In genomic region chr7:142659767-142660650, GRCm38 (mm10) we compare ENCODE assay signal across 9 mouse cellular contexts. TPM values are rescaled to one million over a fixed set of nuclear protein-coding genes. Genes with fewer than 3 reads are reported as not detected.
DNase-seq lines count a peak whose midpoint lies in the region; ATAC-seq and TF ChIP-seq lines count a peak whose summit lies in the region.
"Had no signal": no experiment of that assay in that cellular context is flagged by ENCODE, and none has a peak within 500 bp of the region (broad histone marks: within the 10 kb centered on the region; RNA-seq: fewer than 3 reads in every experiment).

No protein-coding gene starts in this region.

- under 1% methylated on average over 39 of the region's 43 CpGs for WGBS in lung, postnatal 0 days
- WGBS in forebrain, embryonic 12.5 days = under 1% methylated on average over 40 of the region's 43 CpGs
- WGBS in limb, embryonic 15.5 days = 1% methylated on average over 43 of the region's 43 CpGs
- WGBS in stomach, postnatal 0 days = under 1% methylated on average over 42 of the region's 43 CpGs

- H3K4me3 ChIP-seq in lung, postnatal 0 days (ENCODE audit: low read depth, low read length) = peak overlapping the region; percentile 54
- H3K4me3 ChIP-seq in forebrain, embryonic 12.5 days (replicated peaks) = peak overlapping the region; percentile 44
- H3K4me3 ChIP-seq in limb, embryonic 15.5 days = peak overlapping the region; percentile 58
- H3K4me3 ChIP-seq in stomach, postnatal 0 days (ENCODE audit: low read depth, low read length) = peak overlapping the region; percentile 56

- H3K9me3 ChIP-seq in lung, postnatal 0 days (ENCODE audit: low read length) = no peaks in the 10 kb centered on the region
- H3K9me3 ChIP-seq in forebrain, embryonic 12.5 days = no peaks in the 10 kb centered on the region
- no peaks in the 10 kb centered on the region for H3K9me3 ChIP-seq in limb, embryonic 15.5 days
- no peaks in the 10 kb centered on the region for H3K9me3 ChIP-seq in stomach, postnatal 0 days (ENCODE audit: control insufficient read depth, low read length)

- no peak overlapping the region for H3K9ac ChIP-seq in lung, postnatal 0 days (replicated peaks; ENCODE audit: low read depth)
- H3K9ac ChIP-seq in forebrain, embryonic 12.5 days = peak overlapping the region; percentile 48; the same call in 1 of the 2 replicates
- H3K9ac ChIP-seq in limb, embryonic 15.5 days = peak overlapping the region; percentile 42
- peak overlapping the region; percentile 72 for H3K9ac ChIP-seq in stomach, postnatal 0 days (ENCODE audit: low read length)

- peaks cover 75% of the 10 kb centered on the region for H3K27me3 ChIP-seq in lung, postnatal 0 days (replicated peaks; ENCODE audit: insufficient read depth, low read length)
- peaks cover 96% of the 10 kb centered on the region for H3K27me3 ChIP-seq in forebrain, embryonic 12.5 days
- H3K27me3 ChIP-seq in limb, embryonic 15.5 days = peaks cover 87% of the 10 kb centered on the region
- peaks cover 10% of the 10 kb centered on the region for H3K27me3 ChIP-seq in stomach, postnatal 0 days (ENCODE audit: control insufficient read depth, insufficient read depth, low read length)

- no peak for TF ChIP-seq EP300 in lung, postnatal 0 days (IDR thresholded peaks at IDR 0.05)
- TF ChIP-seq EP300 in stomach, postnatal 0 days (optimal IDR thresholded peaks at IDR 0.05) = no peak

- H3K36me3 ChIP-seq in lung, postnatal 0 days (ENCODE audit: insufficient read depth, low read length) = no peaks in the 10 kb centered on the region
- H3K36me3 ChIP-seq in forebrain, embryonic 12.5 days (replicated peaks) = no peaks in the 10 kb centered on the region
- no peaks in the 10 kb centered on the region for H3K36me3 ChIP-seq in limb, embryonic 15.5 days
- no peaks in the 10 kb centered on the region for H3K36me3 ChIP-seq in stomach, postnatal 0 days (ENCODE audit: control insufficient read depth, insufficient read depth, low read length)

- DNase-seq in lung, postnatal 0 days (ENCODE audit: low spot score) = no peak
- no peak for DNase-seq in lung, postnatal 4 days
- peak; percentile 37 for DNase-seq in stomach, postnatal 0 days (ENCODE audit: low spot score)
- DNase-seq in adrenal gland, adult (ENCODE audit: inconsistent age in 2 of 2, low spot score in 1 of 2) = no peak

- H3K4me1 ChIP-seq in lung, postnatal 0 days (ENCODE audit: insufficient read depth, low read depth, low read length) = no peaks in the 10 kb centered on the region; the same call in 1 of the 2 replicates
- H3K4me1 ChIP-seq in forebrain, embryonic 12.5 days = peaks cover 40% of the 10 kb centered on the region
- H3K4me1 ChIP-seq in limb, embryonic 15.5 days = peaks cover 52% of the 10 kb centered on the region
- H3K4me1 ChIP-seq in stomach, postnatal 0 days (replicated peaks; ENCODE audit: control insufficient read depth, insufficient read depth) = no peaks in the 10 kb centered on the region

- no peak overlapping the region for H3K27ac ChIP-seq in lung, postnatal 0 days (ENCODE audit: low read length)
- no peak overlapping the region for H3K27ac ChIP-seq in forebrain, embryonic 12.5 days
- peak overlapping the region; percentile 96 for H3K27ac ChIP-seq in limb, embryonic 15.5 days
- H3K27ac ChIP-seq in stomach, postnatal 0 days (replicated peaks) = peak overlapping the region; percentile 82

- peak overlapping the region; percentile 78 for H3K4me2 ChIP-seq in lung, postnatal 0 days (replicated peaks; ENCODE audit: low read depth, low read length)
- H3K4me2 ChIP-seq in forebrain, embryonic 12.5 days = peak overlapping the region; percentile 57
- H3K4me2 ChIP-seq in limb, embryonic 15.5 days = peak overlapping the region; percentile 54
- peak overlapping the region; percentile 68 for H3K4me2 ChIP-seq in stomach, postnatal 0 days (replicated peaks; ENCODE audit: low read depth)

- ATAC-seq in lung, postnatal 0 days = peak; percentile 10; the same call in 1 of the 2 replicates
- ATAC-seq in forebrain, embryonic 12.5 days (ENCODE audit: low FRiP score) = no peak
- ATAC-seq in limb, embryonic 15.5 days (ENCODE audit: insufficient number of reproducible peaks, low FRiP score, low TSS enrichment, low read depth) = no peak
- ATAC-seq in stomach, postnatal 0 days (ENCODE audit: low FRiP score, low TSS enrichment) = no peak
- no peak for ATAC-seq in granulocyte monocyte progenitor cell, adult 5-6 weeks (replicated peaks; ENCODE audit: poor library complexity, severe bottlenecking)

- TF ChIP-seq CTCF in lung, postnatal 0 days (IDR thresholded peaks at IDR 0.05) = no peak
- TF ChIP-seq CTCF in stomach, postnatal 0 days (IDR thresholded peaks at IDR 0.05; ENCODE audit: low read depth) = no peak

RNA-seq across cellular contexts. Expression of gene Igf2, which starts 6.6 kb away (rescaled TPM):
- polyA plus RNA-seq in lung, postnatal 0 days (2015; fragmentation: Nextera tagmentation; extraction: Ambion mirVana) = 131 and 135 TPM in 2 replicates
- 94.7 and 122 TPM in 2 replicates for polyA plus RNA-seq in forebrain, embryonic 12.5 days (2016; fragmentation: Nextera tagmentation; extraction: Ambion mirVana)
- 1,279 and 1,432 TPM in 2 replicates for polyA plus RNA-seq in limb, embryonic 15.5 days (2015; fragmentation: Nextera tagmentation; extraction: Ambion mirVana)
- 287 and 390 TPM in 2 replicates for polyA plus RNA-seq in stomach, postnatal 0 days (2015; fragmentation: Nextera tagmentation; extraction: Ambion mirVana)
- total RNA-seq in granulocyte monocyte progenitor cell, adult 5-6 weeks (2014; fragmentation: Nextera tagmentation) = not detected in 2 replicates
- 2.5 TPM in 1 of 2 replicates, not detected in the other for total RNA-seq in granulocyte monocyte progenitor cell, adult 5-6 weeks (2017)

RNA-seq across cellular contexts. Expression of gene Gm49394, which starts 9.7 kb away (rescaled TPM):
- not detected in 2 replicates for polyA plus RNA-seq in lung, postnatal 0 days (2015; fragmentation: Nextera tagmentation; extraction: Ambion mirVana)
- polyA plus RNA-seq in forebrain, embryonic 12.5 days (2016; fragmentation: Nextera tagmentation; extraction: Ambion mirVana) = not detected in 2 replicates
- 0.31 and 0.82 TPM in 2 replicates for polyA plus RNA-seq in limb, embryonic 15.5 days (2015; fragmentation: Nextera tagmentation; extraction: Ambion mirVana)
- polyA plus RNA-seq in stomach, postnatal 0 days (2015; fragmentation: Nextera tagmentation; extraction: Ambion mirVana) = not detected in 2 replicates
- total RNA-seq in granulocyte monocyte progenitor cell, adult 5-6 weeks (2014; fragmentation: Nextera tagmentation) = not detected in 2 replicates
- not detected in 2 replicates for total RNA-seq in granulocyte monocyte progenitor cell, adult 5-6 weeks (2017)
- total RNA-seq: adrenal gland, postnatal 25 days; heart, postnatal 10 days had no signal

Comparison
In these comparisons a context has a peak if more than half of its experiments do, and no peak if none do; other contexts are left out.
1. H3K27ac ChIP-seq: peak in limb, embryonic 15.5 days (single experiment) and stomach, postnatal 0 days (single experiment); none in lung, postnatal 0 days (single experiment) and forebrain, embryonic 12.5 days (single experiment).
2. Peak in every context shown above with its lines, with median percentiles within 50 percentile points of each other: H3K4me2 ChIP-seq and H3K4me3 ChIP-seq.